Mouse (Mus musculus) liver, embryonic 15.5 days (tissue): Measurements from ENCODE around the gene Ccp110. TPM values are rescaled to one million over a fixed set of nuclear protein-coding genes. Genes with fewer than 3 reads are reported as not detected.

Experiments used
- ATAC-seq: fragments of 200-750 bp; cut with Nextera tagmentation; 2 replicates; pipeline ENCODE4 v1.8.0; 2017; ENCODE audit warnings: moderate number of reproducible peaks, mild to moderate bottlenecking, moderate library complexity; ENCODE audit not compliant: insufficient read depth
- H3K27ac ChIP-seq: fragments of 300-500 bp; sonication (generic); replicated peaks from 2 replicates; pipeline ENCODE4 v1.5.1; 2015; ENCODE audit warnings: mild to moderate bottlenecking, inconsistent platforms
- H3K27me3 ChIP-seq: fragments of 300-500 bp; sonication (generic); 2 replicates; pipeline ENCODE4 v1.6.1; 2015; ENCODE audit warnings: mild to moderate bottlenecking, inconsistent platforms
- H3K36me3 ChIP-seq: fragments of 300-500 bp; sonication (generic); replicated peaks from 2 replicates; pipeline ENCODE4 v1.6.1; 2015; ENCODE audit warnings: moderate library complexity, mild to moderate bottlenecking, inconsistent platforms
- H3K4me1 ChIP-seq: fragments of 300-500 bp; sonication (generic); replicated peaks from 2 replicates; pipeline ENCODE4 v1.6.1; 2015; ENCODE audit warnings: inconsistent platforms
- H3K4me2 ChIP-seq: fragments of 300-500 bp; sonication (generic); 2 replicates; pipeline ENCODE4 v1.6.1; 2015; ENCODE audit warnings: moderate library complexity, mild to moderate bottlenecking, inconsistent platforms
- H3K4me3 ChIP-seq: fragments of 300-500 bp; sonication (generic); replicated peaks from 2 replicates; pipeline ENCODE4 v1.5.1; 2015; ENCODE audit warnings: mild to moderate bottlenecking, inconsistent platforms
- H3K9ac ChIP-seq: fragments of 300-500 bp; sonication (generic); 2 replicates; pipeline ENCODE4 v1.6.1; 2015; ENCODE audit warnings: moderate library complexity, mild to moderate bottlenecking, inconsistent platforms
- H3K9me3 ChIP-seq: fragments of 300-500 bp; sonication (generic); replicated peaks from 2 replicates; pipeline ENCODE4 v1.6.1; 2016; ENCODE audit warnings: inconsistent platforms
- WGBS: fragments of 180-500 bp; shearing (Covaris S2); methylation state at CpG from one replicate; pipeline ENCODE4 v1.1.7; 2015; ENCODE audit warnings: mixed read lengths; ENCODE audit not compliant: insufficient replicate concordance; 5-methylcytosine and 5-hydroxymethylcytosine counted together
- polyA plus RNA-seq: library from polyadenylated mRNA; unstranded; fragments of >200 nt; fragmentation: Nextera tagmentation; extraction: Ambion mirVana; gene quantifications from 2 replicates; pipeline ENCODE4 v1.2.1, GENCODE M21; 2015

The Ccp110 gene
- polyA plus RNA-seq, 1 experiment from 2014 or later, result 8.4 TPM

GRCm38 (mm10) chr7:118769655-118770054, 57.3 kb downstream of the Ccp110 start:
- Histone ChIP-seq H3K27ac (no peak overlapping the region), H3K9ac (no peak overlapping the region), H3K36me3 (peaks cover 13% of the 10 kb centered on the region; the same call in 1 of the 2 replicates), H3K27me3 (no peaks in the 10 kb centered on the region), H3K9me3 (no peaks in the 10 kb centered on the region), H3K4me3 (no peak overlapping the region), H3K4me2 (no peak overlapping the region), H3K4me1 (no peaks in the 10 kb centered on the region; the same call in 1 of the 2 replicates)
- 8% methylated on average over 1 of the region's 1 CpGs for WGBS
- ATAC-seq, result no peak

- Histone ChIP-seq H3K27ac (no peak overlapping the region), H3K9ac (no peak overlapping the region), H3K4me3 (no peak overlapping the region), H3K36me3 (peaks cover 13% of the 10 kb centered on the region; the same call in 1 of the 2 replicates), H3K27me3 (no peaks in the 10 kb centered on the region), H3K9me3 (no peaks in the 10 kb centered on the region), H3K4me1 (no peaks in the 10 kb centered on the region), H3K4me2 (no peak overlapping the region)
- no peak for ATAC-seq
- 83% methylated on average over 12 of the region's 12 CpGs for WGBS
These were observed 60.7 kb downstream of the Ccp110 start for GRCm38 (mm10) chr7:118773027-118773426.

GRCm38 (mm10) chr7:118775991-118776390, 63.6 kb downstream of the Ccp110 start:
- H3K4me3 ChIP-seq, result no peak overlapping the region
- no peak overlapping the region for H3K4me2 ChIP-seq
- H3K36me3 ChIP-seq, result peaks cover 15% of the 10 kb centered on the region; the same call in 1 of the 2 replicates
- no peaks in the 10 kb centered on the region for H3K9me3 ChIP-seq
- WGBS, result 75% methylated on average over 7 of the region's 7 CpGs
- H3K27me3 ChIP-seq, result no peaks in the 10 kb centered on the region
- ATAC-seq, result no peak
- H3K4me1 ChIP-seq, result no peaks in the 10 kb centered on the region
- H3K27ac ChIP-seq, result no peak overlapping the region
- no peak overlapping the region for H3K9ac ChIP-seq

GRCm38 (mm10) chr7:118776491-118776890, 64.1 kb downstream of the Ccp110 start:
- WGBS, result 78% methylated on average over 9 of the region's 9 CpGs
- Histone ChIP-seq H3K27me3 (no peaks in the 10 kb centered on the region), H3K27ac (no peak overlapping the region), H3K4me1 (no peaks in the 10 kb centered on the region), H3K4me2 (no peak overlapping the region), H3K4me3 (no peak overlapping the region), H3K9ac (no peak overlapping the region), H3K36me3 (peaks cover 18% of the 10 kb centered on the region; the same call in 1 of the 2 replicates), H3K9me3 (no peaks in the 10 kb centered on the region)
- ATAC-seq, result no peak

- H3K4me2 ChIP-seq, result no peak overlapping the region
- no peaks in the 10 kb centered on the region for H3K4me1 ChIP-seq
- H3K27ac ChIP-seq, result no peak overlapping the region
- no peak for ATAC-seq
- no peak overlapping the region for H3K4me3 ChIP-seq
- no peak overlapping the region for H3K9ac ChIP-seq
- H3K9me3 ChIP-seq, result no peaks in the 10 kb centered on the region
- WGBS, result 54% methylated on average over 10 of the region's 10 CpGs
- peaks cover 19% of the 10 kb centered on the region; the same call in 1 of the 2 replicates for H3K36me3 ChIP-seq
- no peaks in the 10 kb centered on the region for H3K27me3 ChIP-seq
These were observed 65.4 kb downstream of the Ccp110 start for GRCm38 (mm10) chr7:118777598-118778394.

GRCm38 (mm10) chr7:118778561-118778960, 66.2 kb downstream of the Ccp110 start:
- no peak for ATAC-seq
- H3K4me2 ChIP-seq, result no peak overlapping the region
- H3K4me3 ChIP-seq, result no peak overlapping the region
- H3K4me1 ChIP-seq, result no peaks in the 10 kb centered on the region
- 72% methylated on average over 6 of the region's 6 CpGs for WGBS
- H3K9ac ChIP-seq, result no peak overlapping the region
- no peaks in the 10 kb centered on the region for H3K9me3 ChIP-seq
- H3K36me3 ChIP-seq, result peaks cover 25% of the 10 kb centered on the region; the same call in 1 of the 2 replicates
- no peaks in the 10 kb centered on the region for H3K27me3 ChIP-seq
- H3K27ac ChIP-seq, result no peak overlapping the region

- no peak for ATAC-seq
- no peak overlapping the region for H3K9ac ChIP-seq
- WGBS, result 76% methylated on average over 11 of the region's 11 CpGs
These were observed 71.1 kb downstream of the Ccp110 start for GRCm38 (mm10) chr7:118783305-118784001.

GRCm38 (mm10) chr7:118786091-118786490, 73.7 kb downstream of the Ccp110 start:
- H3K4me3 ChIP-seq, result no peak overlapping the region
- no peak for ATAC-seq
- no peak overlapping the region for H3K9ac ChIP-seq
- no peak overlapping the region for H3K27ac ChIP-seq
- 79% methylated on average over 6 of the region's 6 CpGs for WGBS
- no peak overlapping the region for H3K4me2 ChIP-seq
- peaks cover 15% of the 10 kb centered on the region; the same call in 1 of the 2 replicates for H3K36me3 ChIP-seq
- H3K4me1 ChIP-seq, result no peaks in the 10 kb centered on the region
- H3K9me3 ChIP-seq, result no peaks in the 10 kb centered on the region
- H3K27me3 ChIP-seq, result no peaks in the 10 kb centered on the region

More at GRCm38 (mm10) chr7:118783305-118784001, 71.1 kb downstream of the Ccp110 start:
- Histone ChIP-seq H3K27me3 (no peaks in the 10 kb centered on the region), H3K4me1 (no peaks in the 10 kb centered on the region), H3K36me3 (peaks cover 16% of the 10 kb centered on the region; the same call in 1 of the 2 replicates), H3K27ac (no peak overlapping the region), H3K9me3 (no peaks in the 10 kb centered on the region), H3K4me2 (no peak overlapping the region), H3K4me3 (no peak overlapping the region)

Other genes with a start within 250 kb of the Ccp110 start
- gene Itpripl2, start 220.6 kb upstream of the Ccp110 start, polyA plus RNA-seq, result 1.1 and 1.2 TPM in 2 replicates
- gene Coq7, start 179.2 kb upstream of the Ccp110 start, polyA plus RNA-seq, result 37.6 and 38.8 TPM in 2 replicates
- 0.28 and 0.32 TPM in 2 replicates for gene Tmc7, start 127.8 kb upstream of the Ccp110 start, polyA plus RNA-seq
- 0.03 TPM in 1 of 2 replicates, not detected in the other for gene Tmc5, start 115.3 kb upstream of the Ccp110 start, polyA plus RNA-seq
- gene Gde1, start 6.8 kb upstream of the Ccp110 start, polyA plus RNA-seq, result 40.9 and 43.1 TPM in 2 replicates
- 32.9 and 34.0 TPM in 2 replicates for gene Vps35l, start 27.7 kb downstream of the Ccp110 start, polyA plus RNA-seq
- gene Iqck, start 143.2 kb downstream of the Ccp110 start, polyA plus RNA-seq, result 0.20 and 0.22 TPM in 2 replicates
- 21.2 and 26.0 TPM in 2 replicates for gene Knop1, start 143.7 kb downstream of the Ccp110 start, polyA plus RNA-seq